Mouse (Mus musculus) small intestine, adult 2 months (tissue): ENCODE measurements around the gene Hist1h4m. TPM values are rescaled to one million over a fixed set of nuclear protein-coding genes. Genes with fewer than 3 reads are reported as not detected.
A peak's percentile ranks its signal among the peaks of the same experiment; 100 is the strongest.
"Not testable (repeated sequence)": the region's sequence is repeated elsewhere in the genome, so short reads cannot be mapped to it uniquely, and the experiment has no call there.

Experiments used
- H3K27ac ChIP-seq: fragments of 200-500 bp; 2 replicates; pipeline ENCODE4 v1.5.1; 2012; ENCODE audit warnings: low read depth, low read length, control low read depth, inconsistent platforms; ENCODE audit not compliant: insufficient read depth
- H3K27me3 ChIP-seq: fragments of 200-500 bp; 2 replicates; pipeline ENCODE4 v1.6.1; 2012; ENCODE audit warnings: mild to moderate bottlenecking, moderate library complexity, low read length, inconsistent platforms; ENCODE audit not compliant: control insufficient read depth, insufficient read depth
- H3K36me3 ChIP-seq: fragments of 200-500 bp; 2 replicates; pipeline ENCODE4 v1.6.1; 2012; ENCODE audit warnings: mild to moderate bottlenecking, low read length, control low read depth, inconsistent platforms; ENCODE audit not compliant: control insufficient read depth, insufficient read depth
- H3K4me1 ChIP-seq: fragments of 200-500 bp; 2 replicates; pipeline ENCODE4 v1.6.1; 2012; ENCODE audit warnings: low read length, inconsistent platforms, mixed read lengths; ENCODE audit not compliant: control insufficient read depth, insufficient read depth, insufficient read length
- H3K4me3 ChIP-seq: fragments of 200-500 bp; 2 replicates; pipeline ENCODE4 v1.5.1; 2012; ENCODE audit warnings: low read depth, mild to moderate bottlenecking, control low read depth, inconsistent platforms, low read length, moderate library complexity
- CTCF ChIP-seq: fragments of 200-500 bp; IDR thresholded peaks from 2 replicates; pipeline ENCODE4 v1.5.1; 2012; ENCODE audit warnings: low read depth, mild to moderate bottlenecking, control low read depth, inconsistent platforms, low read length, moderate library complexity, mixed read lengths; ENCODE audit not compliant: insufficient replicate concordance, insufficient read length; ENCODE audit errors: extremely low read depth
- POLR2A ChIP-seq: fragments of 200-500 bp; IDR thresholded peaks from 2 replicates; pipeline ENCODE4 v1.6.1; 2012; ENCODE audit warnings: low read depth, mild to moderate bottlenecking, control low read depth, inconsistent platforms, low read length, moderate library complexity
- WGBS: fragments of 180-500 bp; shearing (Covaris S2); methylation state at CpG from one replicate; pipeline ENCODE4 v1.1.7; 2018; 5-methylcytosine and 5-hydroxymethylcytosine counted together
- polyA plus RNA-seq: library from polyadenylated mRNA; depleted of rRNA; stranded (reverse); fragments of >200 nt; gene quantifications from 2 replicates; pipeline ENCODE4 v1.2.3, GENCODE M21; 2012

Gene Hist1h4m
- polyA plus RNA-seq, 1 experiment = 16.0 TPM

- 0 out of 2 replicates have a peak, but pooled peaks cover 2% of the 10 kb centered on the region for H3K4me1 ChIP-seq
- under 1% methylated on average over 16 of the region's 20 CpGs for WGBS
- H3K27ac ChIP-seq = peak within 1 kb of the TSS; percentile 64
- no peaks in the 10 kb centered on the region for H3K36me3 ChIP-seq
- H3K4me3 ChIP-seq = peak within 1 kb of the TSS; percentile 57
- no peaks in the 10 kb centered on the region for H3K27me3 ChIP-seq
- TF ChIP-seq CTCF = no peak
- TF ChIP-seq POLR2A = no peak
Observed at GRCm38 (mm10) chr13:21783255-21783617, 28.3 kb upstream of the Hist1h4m start, which contains the start of gene Hist1h3i. Gene Hist1h3i (minus strand): TSS chr13:21783370.

DNA sequence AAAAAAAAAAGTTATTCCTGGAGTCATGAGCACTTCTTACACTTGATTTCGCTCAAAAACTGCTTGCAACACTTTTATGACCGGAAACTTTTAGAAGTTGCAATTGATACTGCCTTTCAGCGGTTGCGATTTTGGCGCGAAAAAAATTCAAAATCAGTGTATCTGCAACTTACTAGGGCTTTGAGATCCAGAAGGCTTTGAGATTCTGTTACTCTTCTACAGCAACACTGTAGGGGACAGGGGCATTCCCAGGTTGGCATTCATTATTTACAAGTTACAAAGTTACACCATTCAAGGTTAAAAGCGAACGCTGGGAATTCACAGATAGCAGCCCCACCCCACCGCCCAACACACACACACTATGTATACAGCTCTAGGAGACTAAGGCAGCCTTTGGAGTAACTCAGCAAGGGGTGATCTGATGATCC, 27.8 kb upstream of the Hist1h4m start:
- Histone ChIP-seq H3K4me3 (no peak overlapping the region), H3K36me3 (no peaks in the 10 kb centered on the region), H3K27me3 (no peaks in the 10 kb centered on the region), H3K27ac (peak overlapping the region; percentile 20; the same call in 1 of the 2 replicates), H3K4me1 (0 out of 2 replicates have a peak, but pooled peaks cover 2% of the 10 kb centered on the region)
- TF ChIP-seq CTCF = no peak
- TF ChIP-seq POLR2A = no peak
- WGBS = 2% methylated on average over 9 of the region's 9 CpGs

DNA sequence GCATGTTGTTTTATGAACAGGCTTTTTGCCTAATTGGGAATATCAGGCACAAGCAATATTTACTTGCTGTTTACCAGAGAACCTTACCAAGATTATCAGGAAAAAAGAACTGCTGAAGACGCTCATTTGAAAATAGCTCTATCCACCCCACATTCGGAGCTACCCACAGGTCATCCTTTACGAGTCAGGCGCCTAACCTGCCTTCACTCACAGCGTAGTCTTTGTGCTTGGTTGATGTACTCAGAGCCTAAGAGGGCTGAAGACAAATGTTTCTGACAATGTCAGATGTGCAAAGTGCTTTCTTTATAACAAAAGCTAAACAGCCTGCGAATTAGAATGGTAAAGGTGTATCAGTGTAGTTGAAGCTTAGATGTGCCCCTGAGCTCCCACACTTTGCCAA, 27.2 kb upstream of the Hist1h4m start:
- 69% methylated on average over 6 of the region's 6 CpGs for WGBS
- Histone ChIP-seq H3K27ac (no peak overlapping the region), H3K36me3 (no peaks in the 10 kb centered on the region), H3K4me1 (0 out of 2 replicates have a peak, but pooled peaks cover 2% of the 10 kb centered on the region), H3K4me3 (no peak overlapping the region), H3K27me3 (no peaks in the 10 kb centered on the region)
- TF ChIP-seq POLR2A (no peak), CTCF (no peak)

- Histone ChIP-seq H3K4me1 (no peaks in the 10 kb centered on the region), H3K27me3 (no peaks in the 10 kb centered on the region), H3K36me3 (no peaks in the 10 kb centered on the region), H3K4me3 (peak overlapping the region; percentile 60), H3K27ac (peak overlapping the region; percentile 75)
- WGBS = 9% methylated on average over 8 of the region's 8 CpGs
- TF ChIP-seq CTCF = no peak
- TF ChIP-seq POLR2A = no peak
Observed at GRCm38 (mm10) chr13:21786189-21786898, 25.2 kb upstream of the Hist1h4m start.

- not testable (repeated sequence) for H3K27me3 ChIP-seq, H3K36me3 ChIP-seq, H3K4me1 ChIP-seq
- Histone ChIP-seq H3K27ac (peak within 1 kb of the TSS; percentile 75), H3K4me3 (peak within 1 kb of the TSS; percentile 65)
- WGBS = under 1% methylated on average over 43 of the region's 63 CpGs
Observed at GRCm38 (mm10) chr13:21786899-21787629, 24.5 kb upstream of the Hist1h4m start, which contains the start of the genes Hist1h2an and Hist1h2bp. Gene Hist1h2an (minus strand): TSS chr13:21787218. Gene Hist1h2bp (plus strand): TSS chr13:21787461.

DNA sequence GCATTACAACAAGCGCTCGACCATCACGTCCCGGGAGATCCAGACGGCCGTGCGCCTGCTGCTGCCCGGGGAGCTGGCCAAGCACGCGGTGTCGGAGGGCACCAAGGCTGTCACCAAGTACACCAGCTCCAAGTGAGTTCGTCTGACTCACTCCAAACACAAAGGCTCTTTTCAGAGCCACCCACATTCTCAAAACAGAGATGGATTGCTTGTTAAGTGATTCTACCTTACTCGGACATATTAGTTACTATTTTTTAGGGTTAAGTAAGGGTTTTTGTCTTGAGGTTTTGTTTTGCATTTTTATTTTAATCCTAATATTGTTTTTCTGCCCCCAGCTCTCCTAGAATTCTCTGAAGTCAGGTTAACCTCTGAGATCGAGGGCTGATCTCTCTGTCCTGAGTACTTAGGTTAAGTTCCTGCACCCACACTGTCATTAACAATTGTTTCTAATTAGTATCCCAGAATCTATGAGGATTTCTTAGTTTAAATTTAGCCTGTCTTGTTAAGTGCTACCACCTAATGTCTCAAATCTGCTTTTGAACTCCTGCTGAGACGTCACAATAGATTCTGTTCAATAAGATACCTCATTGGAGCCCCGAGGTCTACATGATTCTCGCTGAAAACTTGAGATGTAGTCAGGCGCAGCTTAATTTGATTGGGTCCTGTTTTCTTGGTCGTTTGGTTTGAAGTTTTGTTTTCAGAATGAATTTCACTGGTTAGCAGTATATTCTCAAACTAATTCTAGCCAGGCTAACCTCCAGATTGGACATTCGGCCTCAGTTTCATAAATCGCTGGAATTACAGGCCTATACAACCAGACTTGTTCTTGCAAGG, 23.6 kb upstream of the Hist1h4m start:
- H3K27ac ChIP-seq = no peak overlapping the region
- H3K27me3 ChIP-seq = no peaks in the 10 kb centered on the region
- WGBS = 31% methylated on average over 18 of the region's 21 CpGs
- TF ChIP-seq CTCF (no peak), POLR2A (no peak)
- H3K4me3 ChIP-seq = peak overlapping the region; percentile 33
- H3K36me3 ChIP-seq = no peaks in the 10 kb centered on the region
- H3K4me1 ChIP-seq = no peaks in the 10 kb centered on the region

GRCm38 (mm10) chr13:21789925-21790324, 21.6 kb upstream of the Hist1h4m start:
- no peak overlapping the region for H3K4me3 ChIP-seq
- no peaks in the 10 kb centered on the region for H3K27me3 ChIP-seq
- no peak overlapping the region for H3K27ac ChIP-seq
- H3K4me1 ChIP-seq = no peaks in the 10 kb centered on the region
- WGBS = 53% methylated on average over 6 of the region's 6 CpGs
- no peak for TF ChIP-seq CTCF
- no peak for TF ChIP-seq POLR2A
- H3K36me3 ChIP-seq = no peaks in the 10 kb centered on the region
